Comparison of ENCODE assay signal across 20 mouse cellular contexts in genomic region chr9:58890893-58891292, GRCm38 (mm10).
"Had no signal": no experiment of that assay in that cellular context is flagged by ENCODE, and none has a peak within 500 bp of the region (broad histone marks: within the 10 kb centered on the region; RNA-seq: fewer than 3 reads in every experiment).

No protein-coding gene starts in this region.

- DNase-seq: kidney, postnatal 14 days; kidney, postnatal 4 days; left cerebral cortex, postnatal 4 days; liver, postnatal 0 days; lung, embryonic 14.5 days; lung, postnatal 10 days; lung, postnatal 36 days; right cerebral cortex, adult 18-20 months; right cerebral cortex, postnatal 14 days; right cerebral cortex, postnatal 4 days; thymus, postnatal 25 days had no signal

- H3K9me3 ChIP-seq: limb, embryonic 12.5 days; limb, embryonic 15.5 days; midbrain, embryonic 10.5 days; midbrain, embryonic 15.5 days; neural tube, embryonic 12.5 days; neural tube, embryonic 15.5 days had no signal

- H3K4me3 ChIP-seq: limb, embryonic 12.5 days; limb, embryonic 15.5 days; megakaryocyte, embryonic 14.5 days; midbrain, embryonic 10.5 days; midbrain, embryonic 15.5 days; neural tube, embryonic 12.5 days; neural tube, embryonic 15.5 days had no signal

- H3K27me3 ChIP-seq: limb, embryonic 12.5 days; limb, embryonic 15.5 days; midbrain, embryonic 15.5 days; neural tube, embryonic 12.5 days; neural tube, embryonic 15.5 days had no signal

- ATAC-seq: liver, postnatal 0 days; midbrain, embryonic 15.5 days had no signal

- H3K4me1 ChIP-seq: limb, embryonic 12.5 days; limb, embryonic 15.5 days; megakaryocyte, embryonic 14.5 days; midbrain, embryonic 10.5 days; midbrain, embryonic 15.5 days; neural tube, embryonic 12.5 days; neural tube, embryonic 15.5 days had no signal

- H3K27ac ChIP-seq: limb, embryonic 12.5 days; limb, embryonic 15.5 days; liver, embryonic 14.5 days; midbrain, embryonic 10.5 days; midbrain, embryonic 15.5 days; neural tube, embryonic 12.5 days; neural tube, embryonic 15.5 days had no signal

- H3K4me2 ChIP-seq: limb, embryonic 12.5 days; limb, embryonic 15.5 days; liver, embryonic 11.5 days; lung, embryonic 14.5 days; midbrain, embryonic 15.5 days; neural tube, embryonic 12.5 days; neural tube, embryonic 15.5 days had no signal

- H3K9ac ChIP-seq: limb, embryonic 12.5 days; limb, embryonic 15.5 days; liver, embryonic 14.5 days; liver, postnatal 0 days; lung, embryonic 14.5 days; midbrain, embryonic 15.5 days; neural tube, embryonic 12.5 days; neural tube, embryonic 15.5 days had no signal
